Mouse (Mus musculus) brain, embryonic 14.5 days (tissue): ENCODE data around the gene Ass1.

ENCODE experiments used
- CTCF ChIP-seq: fragments of 200-500 bp; IDR thresholded peaks from 2 replicates; pipeline ENCODE4 v1.5.1; 2012; ENCODE audit warnings: inconsistent platforms, mild to moderate bottlenecking, moderate library complexity, borderline replicate concordance; ENCODE audit not compliant: insufficient read depth, insufficient read length; ENCODE audit errors: extremely low read depth
- POLR2A ChIP-seq: fragments of 200-500 bp; IDR thresholded peaks from 2 replicates; pipeline ENCODE4 v1.6.1; 2012; ENCODE audit warnings: mild to moderate bottlenecking, inconsistent platforms, borderline replicate concordance; ENCODE audit not compliant: poor library complexity, insufficient read depth, insufficient read length, severe bottlenecking; ENCODE audit errors: extremely low read depth

DNA sequence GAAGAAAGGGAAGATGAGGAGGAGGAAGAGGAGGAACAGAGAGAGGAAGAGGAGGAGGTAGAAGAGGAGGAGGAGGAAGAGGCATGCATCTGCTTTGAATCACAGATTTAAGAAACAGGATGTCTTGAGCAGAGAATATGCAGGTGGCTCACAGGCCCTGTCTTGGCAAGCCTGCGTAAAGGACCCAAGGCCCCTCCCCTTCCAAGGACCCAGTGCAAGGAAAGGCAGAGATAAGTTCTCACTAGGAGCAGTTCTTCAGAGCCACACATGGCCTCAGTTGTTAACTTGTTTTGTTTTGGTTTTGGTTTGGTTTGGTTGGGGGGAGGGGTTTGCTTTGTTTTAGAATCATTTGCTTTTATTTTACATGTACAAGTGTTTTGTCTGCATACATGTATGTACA, 18.5 kb upstream of the Ass1 start:
- TF ChIP-seq POLR2A = no peak
- TF ChIP-seq CTCF = no peak
